Mouse (Mus musculus) thymus, adult 2 months (tissue): ENCODE measurements around the gene Hemgn.

Experiments used
- CTCF ChIP-seq: fragments of 200-500 bp; IDR thresholded peaks from 2 replicates; pipeline ENCODE4 v1.5.1; 2012; ENCODE audit warnings: mild to moderate bottlenecking, control low read depth, low read length, moderate library complexity, borderline replicate concordance; ENCODE audit not compliant: control insufficient read depth, poor library complexity, insufficient read depth; ENCODE audit errors: extremely low read depth
- POLR2A ChIP-seq: fragments of 200-500 bp; IDR thresholded peaks from 2 replicates; pipeline ENCODE4 v1.6.1; 2012; ENCODE audit warnings: mild to moderate bottlenecking, low read length, control low read depth, moderate library complexity; ENCODE audit not compliant: control insufficient read depth, poor library complexity, insufficient read depth; ENCODE audit errors: extremely low read depth

DNA sequence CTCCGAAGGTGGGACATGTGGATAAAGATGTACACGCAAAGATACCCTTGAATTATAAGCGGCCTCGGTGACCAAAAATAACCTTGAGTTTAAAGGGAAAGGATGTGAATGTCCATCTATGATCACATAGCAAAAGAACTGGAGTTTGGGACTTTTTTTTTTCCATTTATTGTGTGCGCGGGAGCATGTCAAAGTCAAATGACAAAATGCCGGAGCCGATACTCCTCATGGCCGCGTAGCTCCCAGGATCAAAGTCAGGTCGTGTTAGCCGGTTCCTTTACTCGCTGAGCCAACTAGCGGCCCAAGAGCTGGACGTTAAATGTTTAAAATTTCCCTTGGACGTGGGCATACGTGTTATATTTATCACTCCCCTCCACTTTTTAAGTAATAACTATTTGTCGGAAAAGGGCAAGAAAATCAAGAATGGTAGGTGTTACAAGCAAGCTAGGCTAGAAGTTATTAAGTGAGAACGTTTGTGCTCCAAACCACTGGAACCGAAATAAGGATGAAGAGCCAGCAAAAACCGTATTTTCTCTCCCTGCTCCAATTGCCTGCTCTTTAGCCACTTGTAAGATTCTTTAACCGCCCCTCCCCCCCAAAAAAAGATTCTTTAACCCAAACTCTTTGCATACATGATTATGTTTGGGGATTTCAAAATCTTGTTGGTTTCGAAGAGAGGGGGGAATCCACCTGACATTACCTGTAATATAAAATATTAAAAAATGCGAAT, 23.5 kb downstream of the Hemgn start:
- TF ChIP-seq CTCF: no peak
- TF ChIP-seq POLR2A: no peak
